Mouse (Mus musculus): ENCODE measurements around the gene Hsdl2. TPM values are rescaled to one million over a fixed set of nuclear protein-coding genes. Genes with fewer than 3 reads are reported as not detected.
"Not testable (repeated sequence)": the region's sequence is repeated elsewhere in the genome, so short reads cannot be mapped to it uniquely, and the experiment has no call there.

Hsdl2 gene
- polyA plus RNA-seq, 1 experiment from 2014 or later, result 54.0 TPM

DNA sequence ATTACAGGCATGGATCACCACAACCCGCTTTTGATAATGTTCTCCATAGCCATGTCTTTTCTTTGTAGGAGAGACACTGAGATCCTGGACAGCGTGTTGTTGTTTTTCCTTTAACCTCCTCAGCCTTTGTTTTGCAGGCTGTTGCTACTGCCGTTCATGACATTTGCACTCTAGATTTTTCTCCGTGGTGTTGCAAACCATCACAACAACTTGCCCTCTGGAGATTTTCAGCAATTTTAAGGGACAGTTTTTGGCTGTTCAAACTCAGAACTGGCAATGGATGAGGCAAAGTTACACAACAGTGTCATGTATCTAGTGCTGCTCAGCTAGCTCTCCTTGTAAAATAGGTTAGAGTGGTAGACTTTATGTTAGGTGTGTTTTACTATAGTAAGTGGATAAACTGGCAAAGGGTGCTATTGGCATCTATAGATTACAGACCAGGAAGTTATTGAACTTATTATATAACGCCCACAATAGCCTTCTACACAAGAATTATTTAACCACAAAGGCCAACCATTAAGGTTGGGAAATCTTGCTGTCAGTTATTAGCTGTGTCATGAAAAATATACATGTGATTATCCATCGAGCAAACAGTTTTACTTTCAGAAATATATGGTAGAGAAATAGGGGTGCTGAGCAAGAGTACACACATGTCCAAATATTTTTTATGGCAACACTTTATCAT, 13.6 kb upstream of the Hsdl2 start:
- no peaks in the 10 kb centered on the region for H3K4me1 ChIP-seq (ENCODE audit: control insufficient read depth in 2 of 2, insufficient read depth in 2 of 2, low read length in 2 of 2)
- no peak overlapping the region for H3K4me2 ChIP-seq (ENCODE audit: low read length)
- no peak overlapping the region for H3K27ac ChIP-seq (replicated peaks in 1 of 2; ENCODE audit: control insufficient read depth in 1 of 2, insufficient read depth in 1 of 2, low read depth in 2 of 2, low read length in 2 of 2)
- no peaks in the 10 kb centered on the region for H3K27me3 ChIP-seq (ENCODE audit: control insufficient read depth, insufficient read depth, low read length)
- no peak overlapping the region for H3K9ac ChIP-seq (ENCODE audit: low read length)
- ATAC-seq (ENCODE audit: insufficient number of reproducible peaks, insufficient read depth, low FRiP score, low read depth), result no peak
- H3K36me3 ChIP-seq (ENCODE audit: control insufficient read depth, insufficient read depth, low read length), result no peaks in the 10 kb centered on the region
- WGBS, result 75% methylated on average over 6 of the region's 6 CpGs
- H3K9me3 ChIP-seq (ENCODE audit: control insufficient read depth, low read length), result peaks cover 5% of the 10 kb centered on the region; the same call in 1 of the 2 replicates
- no peak overlapping the region for H3K4me3 ChIP-seq (ENCODE audit: control insufficient read depth in 1 of 2, insufficient read depth in 1 of 2, low read depth in 1 of 2, low read length in 2 of 2)

DNA sequence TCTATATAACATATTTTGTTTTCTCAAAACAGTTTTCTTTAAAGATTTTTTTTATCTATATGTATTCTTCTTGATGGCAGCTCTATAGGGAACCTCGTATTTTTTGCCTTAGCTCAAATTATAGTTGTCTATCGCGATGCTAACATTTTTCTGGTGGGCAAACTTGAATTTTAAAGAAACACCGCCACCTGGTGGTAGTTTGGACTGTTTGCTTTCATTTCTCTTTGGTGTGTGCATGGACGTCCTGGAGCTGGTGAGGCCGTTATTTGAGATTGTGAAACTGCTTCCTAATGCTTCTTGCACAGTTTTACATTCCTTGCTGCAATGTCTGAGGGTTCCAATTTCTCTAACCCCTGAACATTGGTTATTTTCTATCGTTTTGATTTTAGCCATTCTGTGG, 11.8 kb upstream of the Hsdl2 start:
- peak overlapping the region; percentile 28; the same call in 1 of the 2 replicates for H3K9ac ChIP-seq (ENCODE audit: low read length)
- H3K9me3 ChIP-seq (ENCODE audit: control insufficient read depth, low read length), result peaks cover 5% of the 10 kb centered on the region; the same call in 1 of the 2 replicates
- no peak for ATAC-seq (ENCODE audit: insufficient number of reproducible peaks, insufficient read depth, low FRiP score, low read depth)
- H3K27me3 ChIP-seq (ENCODE audit: control insufficient read depth, insufficient read depth, low read length), result no peaks in the 10 kb centered on the region
- H3K4me1 ChIP-seq (ENCODE audit: control insufficient read depth in 2 of 2, insufficient read depth in 2 of 2, low read length in 2 of 2), result no peaks in the 10 kb centered on the region
- no peak overlapping the region for H3K4me3 ChIP-seq (ENCODE audit: control insufficient read depth in 1 of 2, insufficient read depth in 1 of 2, low read depth in 1 of 2, low read length in 2 of 2)
- no peaks in the 10 kb centered on the region for H3K36me3 ChIP-seq (ENCODE audit: control insufficient read depth, insufficient read depth, low read length)
- 6% methylated on average over 7 of the region's 7 CpGs for WGBS
- H3K27ac ChIP-seq (replicated peaks in 1 of 2; ENCODE audit: control insufficient read depth in 1 of 2, insufficient read depth in 1 of 2, low read depth in 2 of 2, low read length in 2 of 2), result no peak overlapping the region
- H3K4me2 ChIP-seq (ENCODE audit: low read length), result peak overlapping the region; percentile 36; the same call in 1 of the 2 replicates

DNA sequence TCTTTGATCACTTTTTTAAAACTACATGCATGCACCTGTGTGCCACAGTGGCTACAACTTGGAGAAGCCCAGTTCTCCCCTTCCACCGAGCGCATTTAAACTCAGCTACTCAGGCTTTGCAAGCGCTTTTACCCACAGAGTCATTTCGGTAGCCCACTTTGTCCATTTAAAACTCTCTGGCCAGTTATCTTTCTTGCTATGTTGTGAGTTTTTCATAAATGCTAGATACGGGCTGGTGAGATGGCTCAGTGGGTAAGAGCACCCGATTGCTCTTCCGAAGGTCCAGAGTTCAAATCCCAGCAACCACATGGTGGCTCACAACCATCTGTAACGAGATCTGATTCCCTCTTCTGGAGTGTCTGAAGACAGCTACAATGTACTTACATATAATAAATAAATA, 10.8 kb upstream of the Hsdl2 start:
- not testable (repeated sequence) for H3K27me3 ChIP-seq (ENCODE audit: control insufficient read depth, insufficient read depth, low read length)

DNA sequence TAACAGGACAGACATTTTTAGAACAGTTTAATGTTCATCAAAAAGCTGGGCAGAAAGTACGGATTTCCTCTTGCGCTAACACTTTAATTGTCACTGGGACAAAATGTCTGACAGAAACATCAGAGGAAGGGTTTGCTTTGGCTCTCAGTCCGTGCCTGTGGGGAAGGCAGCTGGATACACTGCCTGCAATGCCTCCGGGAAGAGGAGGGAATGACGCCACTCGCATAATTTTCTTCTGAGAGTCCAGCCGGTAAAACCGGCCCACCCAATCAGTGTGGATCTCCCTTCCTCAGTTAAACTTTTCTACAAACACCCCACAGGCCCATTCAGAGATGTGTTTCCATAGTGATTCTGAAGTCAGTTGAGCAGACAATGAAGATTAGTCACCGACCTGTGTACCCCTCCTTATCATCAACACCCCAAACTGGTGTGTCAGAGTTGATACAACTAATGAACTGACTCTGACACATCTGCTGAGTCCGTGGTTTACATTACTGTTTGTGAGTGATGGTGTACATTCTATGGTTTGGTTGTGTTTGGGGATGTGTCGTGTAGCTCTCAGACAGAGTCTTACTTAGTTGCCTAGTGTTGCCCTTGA, 8.7 kb upstream of the Hsdl2 start:
- no peak for ATAC-seq (ENCODE audit: insufficient number of reproducible peaks, insufficient read depth, low FRiP score, low read depth)
- no peak overlapping the region for H3K27ac ChIP-seq (replicated peaks in 1 of 2; ENCODE audit: control insufficient read depth in 1 of 2, insufficient read depth in 1 of 2, low read depth in 2 of 2, low read length in 2 of 2)
- H3K9me3 ChIP-seq (ENCODE audit: control insufficient read depth, low read length), result no peaks in the 10 kb centered on the region
- no peaks in the 10 kb centered on the region for H3K4me1 ChIP-seq (ENCODE audit: control insufficient read depth in 2 of 2, insufficient read depth in 2 of 2, low read length in 2 of 2)
- WGBS, result 81% methylated on average over 11 of the region's 11 CpGs
- H3K9ac ChIP-seq (ENCODE audit: low read length), result no peak overlapping the region
- no peaks in the 10 kb centered on the region for H3K27me3 ChIP-seq (ENCODE audit: control insufficient read depth, insufficient read depth, low read length)
- no peaks in the 10 kb centered on the region for H3K36me3 ChIP-seq (ENCODE audit: control insufficient read depth, insufficient read depth, low read length)
- H3K4me2 ChIP-seq (ENCODE audit: low read length), result no peak overlapping the region
- no peak overlapping the region for H3K4me3 ChIP-seq (ENCODE audit: control insufficient read depth in 1 of 2, insufficient read depth in 1 of 2, low read depth in 1 of 2, low read length in 2 of 2)

More for the DNA sequence above, 10.8 kb upstream of the Hsdl2 start:
- not testable (repeated sequence) for H3K27ac ChIP-seq (replicated peaks in 1 of 2; ENCODE audit: control insufficient read depth in 1 of 2, insufficient read depth in 1 of 2, low read depth in 2 of 2, low read length in 2 of 2); H3K4me3 ChIP-seq (ENCODE audit: control insufficient read depth in 1 of 2, insufficient read depth in 1 of 2, low read depth in 1 of 2, low read length in 2 of 2); H3K36me3 ChIP-seq (ENCODE audit: control insufficient read depth, insufficient read depth, low read length); H3K4me2 ChIP-seq (ENCODE audit: low read length); H3K4me1 ChIP-seq (ENCODE audit: control insufficient read depth in 2 of 2, insufficient read depth in 2 of 2, low read length in 2 of 2); H3K9me3 ChIP-seq (ENCODE audit: control insufficient read depth, low read length); ATAC-seq (ENCODE audit: insufficient number of reproducible peaks, insufficient read depth, low FRiP score, low read depth); H3K9ac ChIP-seq (ENCODE audit: low read length)
- 91% methylated on average over 7 of the region's 8 CpGs for WGBS

DNA sequence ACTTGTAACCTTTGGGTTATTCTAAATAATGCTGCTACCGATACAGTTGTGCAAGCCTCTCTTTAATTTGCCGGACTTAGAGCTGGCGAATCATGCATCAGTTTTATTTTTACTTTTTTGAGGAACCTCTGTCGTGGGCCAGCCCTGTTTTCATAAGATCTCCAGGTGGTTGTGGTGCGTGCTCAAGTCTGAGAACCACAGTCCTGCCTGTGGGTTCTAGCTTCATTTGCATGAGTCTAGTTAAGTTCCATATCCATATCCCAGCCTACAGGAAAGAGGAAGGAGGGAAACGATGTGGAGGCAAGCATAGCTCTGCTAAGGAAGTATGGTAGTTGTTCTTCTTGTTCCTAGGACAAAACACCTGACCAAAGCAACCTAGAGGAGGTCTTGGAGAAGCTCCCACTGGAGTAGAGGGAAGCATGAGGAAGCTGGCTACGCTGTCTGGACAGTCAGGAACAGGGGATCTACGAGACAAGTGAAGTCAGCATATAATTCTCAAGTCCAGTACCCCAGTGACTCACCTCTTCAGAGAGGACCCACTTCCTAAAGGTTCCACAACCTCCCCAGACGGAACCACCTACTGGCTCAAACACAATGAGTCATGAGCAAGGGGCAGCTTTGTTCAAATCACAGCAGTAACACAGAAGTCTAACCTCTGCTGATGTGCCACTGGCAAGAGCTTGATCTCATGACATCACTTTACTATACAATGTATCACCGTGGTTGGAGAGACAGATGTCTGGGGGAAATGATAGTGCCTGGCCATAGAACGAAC, 6.0 kb upstream of the Hsdl2 start:
- WGBS, result 78% methylated on average over 11 of the region's 11 CpGs
- H3K27me3 ChIP-seq (ENCODE audit: control insufficient read depth, insufficient read depth, low read length), result no peaks in the 10 kb centered on the region
- no peaks in the 10 kb centered on the region for H3K9me3 ChIP-seq (ENCODE audit: control insufficient read depth, low read length)
- no peak for ATAC-seq (ENCODE audit: insufficient number of reproducible peaks, insufficient read depth, low FRiP score, low read depth)
- H3K36me3 ChIP-seq (ENCODE audit: control insufficient read depth, insufficient read depth, low read length), result no peaks in the 10 kb centered on the region
- no peak overlapping the region for H3K4me2 ChIP-seq (ENCODE audit: low read length)
- no peak overlapping the region for H3K9ac ChIP-seq (ENCODE audit: low read length)
- H3K27ac ChIP-seq (replicated peaks in 1 of 2; ENCODE audit: control insufficient read depth in 1 of 2, insufficient read depth in 1 of 2, low read depth in 2 of 2, low read length in 2 of 2), result no peak overlapping the region
- no peak overlapping the region for H3K4me3 ChIP-seq (ENCODE audit: control insufficient read depth in 1 of 2, insufficient read depth in 1 of 2, low read depth in 1 of 2, low read length in 2 of 2)
- H3K4me1 ChIP-seq (ENCODE audit: control insufficient read depth in 2 of 2, insufficient read depth in 2 of 2, low read length in 2 of 2), result peaks cover 0 to 4% of the 10 kb centered on the region in 2 experiments; a peak in 2 of 4 replicates

DNA sequence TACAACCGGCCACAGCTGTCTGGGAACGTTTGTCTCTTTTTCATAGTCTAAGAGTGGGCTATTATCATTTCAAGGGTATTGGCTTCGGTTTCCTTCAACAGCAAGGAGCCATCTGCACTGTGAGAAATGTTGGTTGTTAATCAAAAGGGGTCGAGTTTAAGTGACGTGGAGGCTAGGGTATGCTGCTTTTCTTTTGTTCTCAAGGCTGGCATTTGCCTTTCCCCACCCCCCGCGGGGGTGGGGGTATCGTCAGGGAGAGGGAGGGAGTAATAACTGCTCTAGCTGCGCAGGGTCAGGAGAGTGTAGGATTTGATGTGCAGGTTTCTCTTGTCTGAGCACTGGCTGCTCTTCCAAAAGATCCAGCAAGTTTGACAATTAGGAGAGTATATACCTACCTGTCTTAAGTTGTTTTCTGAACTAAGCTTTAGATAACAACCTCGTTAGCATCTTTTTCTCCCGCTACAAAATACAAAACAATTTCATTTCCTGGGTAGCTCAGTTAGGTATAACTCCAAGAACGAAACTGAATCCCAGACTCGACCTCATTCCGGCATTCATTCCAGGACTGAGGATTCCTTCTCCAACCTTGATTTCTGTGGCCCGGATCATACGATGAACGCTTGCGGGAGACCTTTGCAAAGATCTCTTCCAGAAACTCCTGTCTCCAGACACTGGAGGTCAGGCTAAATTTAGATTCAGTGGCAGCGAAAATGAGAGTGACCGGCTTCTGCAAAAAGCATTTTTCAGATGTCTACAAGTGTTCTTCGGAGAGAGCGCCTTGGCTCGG, 675 bp upstream of the Hsdl2 start:
- Histone ChIP-seq H3K9me3 (ENCODE audit: control insufficient read depth, low read length) (no peaks in the 10 kb centered on the region), H3K27me3 (ENCODE audit: control insufficient read depth, insufficient read depth, low read length) (no peaks in the 10 kb centered on the region), H3K4me3 (ENCODE audit: control insufficient read depth in 1 of 2, insufficient read depth in 1 of 2, low read depth in 1 of 2, low read length in 2 of 2) (peak overlapping the region; percentile 66 to 82), H3K27ac (replicated peaks in 1 of 2; ENCODE audit: control insufficient read depth in 1 of 2, insufficient read depth in 1 of 2, low read depth in 2 of 2, low read length in 2 of 2) (peak overlapping the region; percentile 91 to 95), H3K4me1 (ENCODE audit: control insufficient read depth in 2 of 2, insufficient read depth in 2 of 2, low read length in 2 of 2) (peaks cover 0 to 8% of the 10 kb centered on the region in 2 experiments; a peak in 2 of 4 replicates), H3K4me2 (ENCODE audit: low read length) (peak overlapping the region; percentile 69), H3K36me3 (ENCODE audit: control insufficient read depth, insufficient read depth, low read length) (no peaks in the 10 kb centered on the region), H3K9ac (ENCODE audit: low read length) (peak overlapping the region; percentile 81)
- ATAC-seq (ENCODE audit: insufficient number of reproducible peaks, insufficient read depth, low FRiP score, low read depth), result 0 out of 2 replicates have a peak, but pooled peaks have one; percentile 22
- under 1% methylated on average over 23 of the region's 23 CpGs for WGBS

DNA sequence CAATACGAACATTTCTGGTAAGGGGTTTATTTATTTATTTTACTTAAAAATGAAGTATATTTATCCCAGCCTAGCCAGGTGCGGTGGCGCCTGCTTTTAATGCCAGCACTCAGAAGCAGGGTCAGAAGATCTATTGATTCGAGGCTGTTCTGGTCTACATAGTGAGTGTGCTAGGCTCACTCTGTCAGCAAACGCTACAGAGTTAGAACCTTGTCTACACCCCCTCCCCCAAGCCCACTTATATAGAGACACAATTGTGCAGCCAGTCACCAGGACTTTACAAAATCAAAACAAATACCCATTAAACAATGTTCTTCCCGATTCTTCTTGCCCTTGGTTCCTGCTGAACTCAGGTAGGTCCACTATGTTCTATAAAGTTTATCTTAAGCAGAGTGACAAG, 823 bp downstream of the Hsdl2 start:
- Histone ChIP-seq H3K4me2 (ENCODE audit: low read length) (peak overlapping the region; percentile 69), H3K27me3 (ENCODE audit: control insufficient read depth, insufficient read depth, low read length) (no peaks in the 10 kb centered on the region), H3K27ac (replicated peaks in 1 of 2; ENCODE audit: control insufficient read depth in 1 of 2, insufficient read depth in 1 of 2, low read depth in 2 of 2, low read length in 2 of 2) (peak overlapping the region in 1 of 2 experiments; percentile 80; a peak in 1 of 4 replicates), H3K36me3 (ENCODE audit: control insufficient read depth, insufficient read depth, low read length) (no peaks in the 10 kb centered on the region), H3K4me3 (ENCODE audit: control insufficient read depth in 1 of 2, insufficient read depth in 1 of 2, low read depth in 1 of 2, low read length in 2 of 2) (peak overlapping the region; percentile 66 to 82; a peak in 3 of 4 replicates), H3K9me3 (ENCODE audit: control insufficient read depth, low read length) (no peaks in the 10 kb centered on the region), H3K4me1 (ENCODE audit: control insufficient read depth in 2 of 2, insufficient read depth in 2 of 2, low read length in 2 of 2) (peaks cover 0 to 8% of the 10 kb centered on the region in 2 experiments; a peak in 2 of 4 replicates), H3K9ac (ENCODE audit: low read length) (peak overlapping the region; percentile 81)
- WGBS, result 28% methylated on average over 6 of the region's 6 CpGs
- no peak for ATAC-seq (ENCODE audit: insufficient number of reproducible peaks, insufficient read depth, low FRiP score, low read depth)
